Mouse (Mus musculus): Measurements from ENCODE around the gene Smap1. TPM values are rescaled to one million over a fixed set of nuclear protein-coding genes. Genes with fewer than 3 reads are reported as not detected.
"Not testable (repeated sequence)": the region's sequence is repeated elsewhere in the genome, so short reads cannot be mapped to it uniquely, and the experiment has no call there.

Gene Smap1
- polyA plus RNA-seq (2015; fragmentation: Nextera tagmentation; extraction: Ambion mirVana): 49.7 and 53.0 TPM in 2 replicates

- peak; percentile 93 for ATAC-seq (ENCODE audit: insufficient number of reproducible peaks, low FRiP score, low TSS enrichment, low read depth)
- H3K4me3 ChIP-seq (replicated peaks): peak within 1 kb of the TSS; percentile 92
- no peaks in the 10 kb centered on the region for H3K27me3 ChIP-seq
- H3K36me3 ChIP-seq: no peaks in the 10 kb centered on the region
- peak within 1 kb of the TSS; percentile 91 for H3K27ac ChIP-seq (replicated peaks)
- peak within 1 kb of the TSS; percentile 92 for H3K9ac ChIP-seq
- WGBS: under 1% methylated on average over 88 of the region's 113 CpGs
- peaks cover 3% of the 10 kb centered on the region; the same call in 1 of the 2 replicates for H3K4me1 ChIP-seq
- H3K4me2 ChIP-seq (replicated peaks): peak within 1 kb of the TSS; percentile 75
- H3K9me3 ChIP-seq (replicated peaks): no peaks in the 10 kb centered on the region
Observed at GRCm38 (mm10) chr1:23921711-23922529, at the start of gene Smap1. TSS of gene Smap1 (minus strand) at chr1:23922317.

DNA sequence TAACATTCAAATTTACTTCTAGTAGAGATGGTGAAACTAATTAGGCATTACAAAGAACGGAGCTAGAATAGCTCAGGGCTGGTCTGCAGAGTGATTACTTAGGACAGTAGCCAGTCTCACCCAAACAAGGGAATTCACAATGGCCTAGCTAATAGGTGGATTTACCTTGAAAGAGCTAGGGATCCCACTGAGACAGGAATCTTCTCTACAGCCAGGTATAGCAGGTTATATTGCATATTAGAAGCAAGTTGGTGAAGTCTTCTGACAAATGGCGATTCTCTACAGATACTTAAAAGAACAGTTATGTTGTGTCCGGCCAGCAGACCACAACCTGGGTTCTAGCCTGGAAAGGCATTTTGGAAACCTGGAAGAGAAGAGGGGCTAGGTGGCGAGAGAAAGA lies 49.0 kb upstream of the Smap1 start:
- H3K27ac ChIP-seq (replicated peaks); H3K4me2 ChIP-seq (replicated peaks); ATAC-seq (ENCODE audit: insufficient number of reproducible peaks, low FRiP score, low TSS enrichment, low read depth); H3K4me3 ChIP-seq (replicated peaks); H3K4me1 ChIP-seq; H3K9me3 ChIP-seq (replicated peaks); H3K9ac ChIP-seq; H3K27me3 ChIP-seq; H3K36me3 ChIP-seq: not testable (repeated sequence)
- 83% methylated on average over 4 of the region's 4 CpGs for WGBS

DNA sequence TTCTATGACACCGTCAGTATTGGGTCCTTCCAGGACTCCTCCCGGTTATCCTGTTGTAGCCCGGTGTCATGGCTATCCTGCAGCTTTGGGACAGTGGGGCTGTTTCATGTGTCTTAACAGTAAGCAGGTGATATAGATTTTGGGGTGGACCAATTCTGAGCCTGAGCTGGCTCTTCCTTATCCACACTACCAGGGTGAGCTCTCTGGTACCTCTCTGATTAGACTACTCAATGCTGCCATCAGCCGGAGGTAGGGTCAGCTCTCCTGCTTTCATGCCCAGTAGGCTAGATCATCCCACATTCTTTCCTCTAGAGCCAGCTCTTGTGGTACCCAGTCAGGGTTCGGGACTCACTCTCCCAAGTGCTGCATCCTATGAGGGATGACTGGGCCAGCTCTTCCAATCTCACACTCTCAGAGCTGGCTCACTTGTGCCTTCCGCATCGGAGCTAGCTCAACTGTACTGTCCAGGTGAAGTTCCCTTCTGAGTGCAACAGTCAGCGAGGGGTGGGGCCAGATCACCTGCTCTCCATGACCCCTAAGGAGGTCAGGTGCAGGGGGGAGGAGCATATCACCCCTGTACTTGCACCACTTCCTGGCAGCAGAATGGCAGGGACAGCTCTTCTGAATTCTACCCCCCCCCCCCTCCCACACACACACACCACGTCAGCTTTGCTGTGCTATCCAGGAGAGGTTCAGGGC lies 46.1 kb upstream of the Smap1 start:
- Histone ChIP-seq H3K27ac (replicated peaks) (no peak overlapping the region), H3K4me2 (replicated peaks) (no peak overlapping the region), H3K27me3 (no peaks in the 10 kb centered on the region), H3K4me3 (replicated peaks) (no peak overlapping the region), H3K9me3 (replicated peaks) (no peaks in the 10 kb centered on the region), H3K4me1 (no peaks in the 10 kb centered on the region), H3K36me3 (no peaks in the 10 kb centered on the region), H3K9ac (no peak overlapping the region)
- no peak for ATAC-seq (ENCODE audit: insufficient number of reproducible peaks, low FRiP score, low TSS enrichment, low read depth)
- 84% methylated on average over 9 of the region's 9 CpGs for WGBS

DNA sequence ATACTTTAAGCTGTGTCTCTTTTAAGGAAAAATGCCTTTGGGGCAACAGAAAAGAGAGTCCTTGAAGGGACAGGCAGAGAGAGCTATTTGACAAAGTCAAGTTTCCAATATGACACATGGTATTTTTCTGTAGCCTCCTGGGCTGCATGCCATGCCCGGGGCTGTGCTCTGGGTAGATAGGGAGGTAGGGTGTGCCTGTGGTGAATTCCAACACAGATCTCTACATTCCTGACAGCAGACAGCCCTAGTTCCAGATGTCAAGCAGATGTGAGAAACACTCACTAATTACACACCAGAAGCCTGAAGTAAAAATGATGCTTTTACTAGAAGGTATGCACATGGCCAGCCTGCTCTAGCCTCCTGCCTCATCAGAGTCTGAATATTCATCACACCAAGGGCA lies 44.1 kb upstream of the Smap1 start:
- H3K9ac ChIP-seq: no peak overlapping the region
- H3K4me1 ChIP-seq: no peaks in the 10 kb centered on the region
- no peaks in the 10 kb centered on the region for H3K27me3 ChIP-seq
- no peak overlapping the region for H3K4me3 ChIP-seq (replicated peaks)
- no peaks in the 10 kb centered on the region for H3K9me3 ChIP-seq (replicated peaks)
- no peak for ATAC-seq (ENCODE audit: insufficient number of reproducible peaks, low FRiP score, low TSS enrichment, low read depth)
- H3K27ac ChIP-seq (replicated peaks): no peak overlapping the region
- H3K36me3 ChIP-seq: no peaks in the 10 kb centered on the region
- no peak overlapping the region for H3K4me2 ChIP-seq (replicated peaks)
- WGBS: 28% methylated on average over 1 of the region's 1 CpGs

DNA sequence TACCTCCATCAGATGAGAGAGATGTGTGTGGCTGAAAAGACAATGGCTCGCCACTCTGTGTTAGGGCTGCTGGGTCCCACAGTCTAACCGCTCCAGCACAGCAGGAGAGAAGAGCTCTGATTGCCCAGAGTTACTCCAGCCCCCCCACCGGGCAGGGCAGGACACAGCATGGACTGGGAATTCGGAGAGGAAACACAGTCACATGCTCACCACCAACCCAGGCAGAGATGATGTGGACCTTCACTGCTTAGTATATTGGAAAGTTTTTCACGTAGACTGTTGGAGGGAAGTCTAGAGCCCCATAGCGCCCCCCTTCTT lies 37.3 kb upstream of the Smap1 start:
- 0 out of 2 replicates have a peak, but pooled peaks have one; percentile 29 for ATAC-seq (ENCODE audit: insufficient number of reproducible peaks, low FRiP score, low TSS enrichment, low read depth)
- Histone ChIP-seq H3K9ac (no peak overlapping the region), H3K9me3 (replicated peaks) (no peaks in the 10 kb centered on the region), H3K27me3 (no peaks in the 10 kb centered on the region), H3K36me3 (no peaks in the 10 kb centered on the region), H3K4me1 (peaks cover 7% of the 10 kb centered on the region; the same call in 1 of the 2 replicates), H3K27ac (replicated peaks) (no peak overlapping the region), H3K4me2 (replicated peaks) (peak overlapping the region; percentile 46), H3K4me3 (replicated peaks) (peak overlapping the region; percentile 34)
- WGBS: 10% methylated on average over 6 of the region's 6 CpGs

DNA sequence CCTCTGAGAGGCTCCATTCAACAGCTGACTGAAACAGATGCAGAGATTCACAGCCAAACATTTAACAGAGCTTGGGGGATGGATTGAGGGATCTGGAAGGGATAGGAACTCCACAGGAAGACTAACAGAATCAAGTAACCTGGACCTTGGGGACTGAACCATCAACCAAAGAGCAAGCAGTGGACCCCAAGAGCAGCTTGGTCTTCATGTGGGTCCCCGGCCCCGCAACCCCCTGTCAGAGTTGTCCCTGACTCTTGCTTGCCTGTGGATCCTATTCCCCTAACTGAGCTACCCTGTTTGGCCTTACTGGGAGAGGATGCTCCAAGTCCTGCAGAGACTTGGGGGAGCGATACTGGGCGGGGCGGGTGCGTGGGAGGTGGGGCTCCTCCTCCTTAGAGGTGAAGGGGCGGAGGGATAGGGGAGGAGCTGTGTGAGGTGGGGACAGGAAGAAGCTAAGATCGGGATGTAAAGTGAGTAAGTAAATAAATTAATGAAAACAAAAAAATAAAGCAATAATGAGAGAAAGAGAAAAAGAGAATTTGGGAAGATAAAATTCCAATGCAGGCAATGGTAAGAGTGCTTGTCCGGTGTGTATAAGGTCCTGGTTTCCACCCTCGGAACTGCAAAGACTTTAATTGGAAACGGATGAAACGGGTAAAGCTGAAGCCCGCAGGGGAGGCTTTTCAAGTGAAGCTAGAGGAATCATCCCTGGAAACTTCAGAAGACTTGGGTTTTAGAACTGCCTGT lies 36.7 kb upstream of the Smap1 start:
- Histone ChIP-seq H3K36me3 (no peaks in the 10 kb centered on the region), H3K9ac (no peak overlapping the region), H3K4me3 (replicated peaks) (peak overlapping the region; percentile 34), H3K27me3 (no peaks in the 10 kb centered on the region), H3K9me3 (replicated peaks) (no peaks in the 10 kb centered on the region), H3K4me2 (replicated peaks) (peak overlapping the region; percentile 46), H3K27ac (replicated peaks) (no peak overlapping the region), H3K4me1 (peaks cover 7% of the 10 kb centered on the region; the same call in 1 of the 2 replicates)
- 12% methylated on average over 13 of the region's 13 CpGs for WGBS
- ATAC-seq (ENCODE audit: insufficient number of reproducible peaks, low FRiP score, low TSS enrichment, low read depth): no peak

DNA sequence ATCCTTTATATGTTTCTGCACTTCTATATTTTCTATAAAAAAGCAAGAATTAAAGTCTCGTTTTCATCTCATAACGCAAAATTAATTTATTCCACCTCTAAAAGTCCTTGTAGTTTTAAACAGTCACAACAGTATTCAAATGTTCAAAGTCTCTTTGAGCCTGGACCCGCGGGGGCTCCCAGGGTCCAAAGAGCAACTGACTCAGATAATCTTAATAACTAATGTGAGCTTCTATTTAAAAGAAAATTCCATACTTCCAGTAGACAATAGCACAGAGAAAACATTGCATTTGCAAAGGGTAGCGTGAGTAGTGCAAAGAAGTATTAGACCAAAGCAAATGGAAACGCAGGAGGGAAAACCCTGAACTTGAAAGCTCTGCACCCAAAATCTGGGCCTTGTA lies 36.0 kb upstream of the Smap1 start:
- H3K4me1 ChIP-seq: peaks cover 7% of the 10 kb centered on the region; the same call in 1 of the 2 replicates
- ATAC-seq (ENCODE audit: insufficient number of reproducible peaks, low FRiP score, low TSS enrichment, low read depth): no peak
- WGBS: 92% methylated on average over 6 of the region's 6 CpGs
- no peak overlapping the region for H3K4me3 ChIP-seq (replicated peaks)
- no peaks in the 10 kb centered on the region for H3K27me3 ChIP-seq
- no peak overlapping the region for H3K4me2 ChIP-seq (replicated peaks)
- no peak overlapping the region for H3K9ac ChIP-seq
- no peaks in the 10 kb centered on the region for H3K9me3 ChIP-seq (replicated peaks)
- no peaks in the 10 kb centered on the region for H3K36me3 ChIP-seq
- H3K27ac ChIP-seq (replicated peaks): no peak overlapping the region

DNA sequence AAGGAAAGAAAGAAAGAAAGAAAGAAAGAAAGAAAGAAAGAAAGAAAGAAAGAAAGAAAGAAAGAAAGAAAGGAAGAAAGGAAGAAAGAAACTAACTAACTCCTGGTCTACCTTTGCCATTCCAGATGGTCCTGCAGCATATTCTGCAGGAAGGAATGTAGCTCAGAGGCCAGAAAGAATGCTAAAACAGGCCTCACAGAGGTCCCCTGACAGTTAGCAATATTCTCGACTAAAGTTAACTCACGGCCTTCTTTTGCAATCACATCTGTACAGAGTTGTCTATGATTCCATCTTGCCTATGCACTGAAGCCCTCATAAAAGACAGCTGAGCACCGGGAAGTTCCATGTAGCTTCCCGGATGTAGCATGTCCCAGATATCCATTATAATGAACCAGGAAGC lies 33.4 kb upstream of the Smap1 start:
- Histone ChIP-seq H3K36me3 (no peaks in the 10 kb centered on the region), H3K4me3 (replicated peaks) (no peak overlapping the region), H3K27ac (replicated peaks) (no peak overlapping the region), H3K4me1 (peaks cover 7% of the 10 kb centered on the region; the same call in 1 of the 2 replicates), H3K9ac (no peak overlapping the region), H3K4me2 (replicated peaks) (no peak overlapping the region), H3K9me3 (replicated peaks) (no peaks in the 10 kb centered on the region), H3K27me3 (no peaks in the 10 kb centered on the region)
- WGBS: 65% methylated on average over 4 of the region's 4 CpGs
- no peak for ATAC-seq (ENCODE audit: insufficient number of reproducible peaks, low FRiP score, low TSS enrichment, low read depth)

GRCm38 (mm10) chr1:23953921-23954320 lies 31.8 kb upstream of the Smap1 start:
- no peaks in the 10 kb centered on the region for H3K27me3 ChIP-seq
- H3K9ac ChIP-seq: no peak overlapping the region
- H3K36me3 ChIP-seq: no peaks in the 10 kb centered on the region
- H3K9me3 ChIP-seq (replicated peaks): no peaks in the 10 kb centered on the region
- 0 out of 2 replicates have a peak, but pooled peaks cover 3% of the 10 kb centered on the region for H3K4me1 ChIP-seq
- H3K4me2 ChIP-seq (replicated peaks): no peak overlapping the region
- ATAC-seq (ENCODE audit: insufficient number of reproducible peaks, low FRiP score, low TSS enrichment, low read depth): no peak
- H3K27ac ChIP-seq (replicated peaks): no peak overlapping the region
- no peak overlapping the region for H3K4me3 ChIP-seq (replicated peaks)
- 87% methylated on average over 13 of the region's 13 CpGs for WGBS

- H3K27ac ChIP-seq (replicated peaks): no peak overlapping the region
- H3K4me3 ChIP-seq (replicated peaks): no peak overlapping the region
- no peak overlapping the region for H3K9ac ChIP-seq
- H3K4me1 ChIP-seq: 0 out of 2 replicates have a peak, but pooled peaks cover 4% of the 10 kb centered on the region
- H3K4me2 ChIP-seq (replicated peaks): no peak overlapping the region
- no peaks in the 10 kb centered on the region for H3K27me3 ChIP-seq
- ATAC-seq (ENCODE audit: insufficient number of reproducible peaks, low FRiP score, low TSS enrichment, low read depth): no peak
- no peaks in the 10 kb centered on the region for H3K36me3 ChIP-seq
- 82% methylated on average over 15 of the region's 15 CpGs for WGBS
- H3K9me3 ChIP-seq (replicated peaks): no peaks in the 10 kb centered on the region
Observed at GRCm38 (mm10) chr1:23948778-23949699, 26.9 kb upstream of the Smap1 start.

Measured in embryonic facial prominence, embryonic 15.5 days (tissue).